Mouse (Mus musculus): ENCODE measurements around the gene Pard3b.

- TF ChIP-seq CTCF (IDR thresholded peaks at IDR 0.05; ENCODE audit: low read depth) (no peak), EP300 (optimal IDR thresholded peaks at IDR 0.05) (no peak)
These were observed 998.5 kb downstream of the Pard3b start for GRCm38 (mm10) chr1:62636906-62637673.
